Mouse (Mus musculus): ENCODE results near the gene Mto1. TPM values are rescaled to one million over a fixed set of nuclear protein-coding genes. Genes with fewer than 3 reads are reported as not detected.

Mto1 gene
- polyA plus RNA-seq, 1 experiment from 2014 or later: 30.6 TPM

DNA sequence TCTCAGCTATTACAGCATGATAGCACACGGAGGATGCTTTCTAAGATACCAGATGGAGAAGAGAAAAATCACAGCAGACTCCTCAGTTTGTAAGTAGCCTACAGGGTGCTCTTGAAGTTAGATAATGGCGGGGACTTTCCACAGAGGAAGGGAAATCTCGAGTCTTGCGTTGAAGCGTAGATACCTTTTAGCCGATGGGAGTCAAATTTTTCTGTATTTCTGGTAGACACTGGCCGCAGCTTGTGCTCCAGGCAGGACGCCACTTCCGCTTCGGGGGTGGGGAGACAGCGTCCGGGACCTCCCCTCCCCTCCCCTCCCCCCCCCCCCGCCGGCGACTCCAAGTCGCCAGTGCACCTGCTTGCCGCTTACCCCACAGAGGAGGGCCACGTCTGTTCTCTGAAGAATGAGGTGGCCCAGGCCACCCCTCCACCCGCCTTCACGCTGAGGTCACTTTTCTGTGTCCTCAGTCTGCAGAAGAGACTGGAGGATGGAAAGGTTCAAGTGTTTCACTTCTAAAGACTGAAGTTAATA is 40.9 kb downstream of the Mto1 start, which contains the start of gene Eef1a1:
TSS of gene Eef1a1 (minus strand) at position 262 of the 531 bp plus-strand sequence.
- H3K27me3 ChIP-seq (ENCODE audit: control insufficient read depth, insufficient read depth, low read length): no peaks in the 10 kb centered on the region
- H3K4me3 ChIP-seq (ENCODE audit: low read depth, low read length): peak within 1 kb of the TSS; percentile 22
- no peak within 1 kb of the TSS; the same call in 1 of the 2 replicates for H3K27ac ChIP-seq (ENCODE audit: low read depth, low read length)
- H3K4me2 ChIP-seq (ENCODE audit: low read depth, low read length, severe bottlenecking): peak within 1 kb of the TSS; percentile 54
- DNase-seq (ENCODE audit: low spot score) (peak; percentile 68), ATAC-seq (replicated peaks; ENCODE audit: low FRiP score) (peak; percentile 75)
- WGBS: 3% methylated on average over 16 of the region's 20 CpGs
- no peaks in the 10 kb centered on the region for H3K9me3 ChIP-seq (ENCODE audit: control insufficient read depth, low read length)
- no peaks in the 10 kb centered on the region for H3K36me3 ChIP-seq (ENCODE audit: control insufficient read depth, insufficient read depth, low read length)
- no peaks in the 10 kb centered on the region for H3K4me1 ChIP-seq (replicated peaks; ENCODE audit: control insufficient read depth, insufficient read depth, low read length)
- peak within 1 kb of the TSS; percentile 56 for H3K9ac ChIP-seq (ENCODE audit: low read length)

DNA sequence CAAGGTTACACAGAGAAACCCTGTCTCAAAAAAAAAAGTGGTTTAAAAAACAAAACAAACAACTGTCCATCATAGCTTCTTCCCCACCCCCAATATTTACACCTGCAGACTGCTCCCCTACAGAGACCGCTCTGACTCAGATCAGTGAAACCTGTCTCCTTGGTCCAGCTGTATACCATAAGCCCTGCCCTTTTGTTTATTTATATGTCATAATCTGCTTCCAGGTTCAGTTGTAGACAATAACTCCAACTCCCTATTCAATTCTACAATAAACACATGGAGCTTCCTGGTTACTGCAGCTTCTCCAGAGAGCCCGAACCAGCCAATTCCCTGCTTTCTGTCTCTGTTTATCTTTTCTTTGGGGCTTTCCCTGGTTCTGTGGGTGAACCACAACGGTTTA is 43.2 kb downstream of the Mto1 start:
- Histone ChIP-seq H3K9me3 (ENCODE audit: control insufficient read depth, low read length) (no peaks in the 10 kb centered on the region), H3K4me2 (ENCODE audit: low read depth, low read length, severe bottlenecking) (no peak overlapping the region), H3K27me3 (ENCODE audit: control insufficient read depth, insufficient read depth, low read length) (no peaks in the 10 kb centered on the region), H3K9ac (ENCODE audit: low read length) (no peak overlapping the region), H3K4me1 (replicated peaks; ENCODE audit: control insufficient read depth, insufficient read depth, low read length) (no peaks in the 10 kb centered on the region), H3K4me3 (ENCODE audit: low read depth, low read length) (no peak overlapping the region), H3K27ac (ENCODE audit: low read depth, low read length) (no peak overlapping the region), H3K36me3 (ENCODE audit: control insufficient read depth, insufficient read depth, low read length) (no peaks in the 10 kb centered on the region)
- DNase-seq (ENCODE audit: low spot score): no peak
- ATAC-seq (replicated peaks; ENCODE audit: low FRiP score): no peak
- 90% methylated on average over 3 of the region's 3 CpGs for WGBS

DNA sequence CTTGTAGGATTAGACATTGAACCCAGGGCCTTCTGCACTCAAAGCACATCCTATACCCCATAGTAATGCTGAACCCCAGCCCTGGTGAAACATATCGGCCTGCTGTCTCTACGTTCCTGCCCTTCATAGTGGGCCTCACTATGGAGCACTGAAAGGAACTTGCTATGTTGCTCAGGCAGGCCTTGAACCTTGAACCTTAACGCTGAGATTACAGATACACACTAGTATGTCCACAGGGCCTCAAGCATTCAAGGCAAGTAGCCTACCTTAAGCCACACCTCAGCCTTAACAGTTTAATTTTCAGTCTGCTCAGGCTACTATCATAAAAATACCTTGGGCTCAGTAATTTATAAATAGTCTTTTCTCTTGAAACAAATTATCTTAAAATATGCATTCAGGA is 44.2 kb downstream of the Mto1 start:
- ATAC-seq (replicated peaks; ENCODE audit: low FRiP score) (no peak), DNase-seq (ENCODE audit: low spot score) (no peak)
- no peaks in the 10 kb centered on the region for H3K9me3 ChIP-seq (ENCODE audit: control insufficient read depth, low read length)
- WGBS: 90% methylated on average over 3 of the region's 3 CpGs
- no peaks in the 10 kb centered on the region for H3K36me3 ChIP-seq (ENCODE audit: control insufficient read depth, insufficient read depth, low read length)
- no peak overlapping the region for H3K9ac ChIP-seq (ENCODE audit: low read length)
- no peaks in the 10 kb centered on the region for H3K4me1 ChIP-seq (replicated peaks; ENCODE audit: control insufficient read depth, insufficient read depth, low read length)
- no peak overlapping the region for H3K27ac ChIP-seq (ENCODE audit: low read depth, low read length)
- no peak overlapping the region for H3K4me3 ChIP-seq (ENCODE audit: low read depth, low read length)
- no peaks in the 10 kb centered on the region for H3K27me3 ChIP-seq (ENCODE audit: control insufficient read depth, insufficient read depth, low read length)
- no peak overlapping the region for H3K4me2 ChIP-seq (ENCODE audit: low read depth, low read length, severe bottlenecking)

DNA sequence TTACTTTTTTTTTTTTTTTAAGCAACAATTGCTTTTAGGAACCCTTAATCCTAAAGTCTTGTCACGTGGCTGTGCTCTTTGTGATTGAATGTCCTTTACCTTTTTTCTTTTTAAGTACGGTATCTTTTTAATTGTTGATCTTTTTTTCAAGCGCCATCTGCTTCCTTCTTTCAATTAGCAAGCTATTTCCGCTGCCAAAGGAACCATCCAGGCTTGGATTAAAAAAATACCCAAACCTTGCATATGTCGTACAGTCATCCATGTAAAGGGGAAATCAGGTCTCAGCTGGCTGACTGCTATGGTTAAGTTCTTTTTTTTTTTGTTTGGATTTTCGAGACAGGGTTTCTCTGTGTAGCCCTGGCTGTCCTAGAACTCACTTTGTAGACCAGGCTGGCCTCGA is 45.2 kb downstream of the Mto1 start:
- Histone ChIP-seq H3K36me3 (ENCODE audit: control insufficient read depth, insufficient read depth, low read length) (no peaks in the 10 kb centered on the region), H3K9ac (ENCODE audit: low read length) (no peak overlapping the region), H3K4me2 (ENCODE audit: low read depth, low read length, severe bottlenecking) (no peak overlapping the region), H3K27ac (ENCODE audit: low read depth, low read length) (no peak overlapping the region), H3K27me3 (ENCODE audit: control insufficient read depth, insufficient read depth, low read length) (no peaks in the 10 kb centered on the region), H3K4me1 (replicated peaks; ENCODE audit: control insufficient read depth, insufficient read depth, low read length) (no peaks in the 10 kb centered on the region), H3K9me3 (ENCODE audit: control insufficient read depth, low read length) (no peaks in the 10 kb centered on the region), H3K4me3 (ENCODE audit: low read depth, low read length) (no peak overlapping the region)
- DNase-seq (ENCODE audit: low spot score): no peak
- 83% methylated on average over 7 of the region's 7 CpGs for WGBS
- ATAC-seq (replicated peaks; ENCODE audit: low FRiP score): no peak

DNA sequence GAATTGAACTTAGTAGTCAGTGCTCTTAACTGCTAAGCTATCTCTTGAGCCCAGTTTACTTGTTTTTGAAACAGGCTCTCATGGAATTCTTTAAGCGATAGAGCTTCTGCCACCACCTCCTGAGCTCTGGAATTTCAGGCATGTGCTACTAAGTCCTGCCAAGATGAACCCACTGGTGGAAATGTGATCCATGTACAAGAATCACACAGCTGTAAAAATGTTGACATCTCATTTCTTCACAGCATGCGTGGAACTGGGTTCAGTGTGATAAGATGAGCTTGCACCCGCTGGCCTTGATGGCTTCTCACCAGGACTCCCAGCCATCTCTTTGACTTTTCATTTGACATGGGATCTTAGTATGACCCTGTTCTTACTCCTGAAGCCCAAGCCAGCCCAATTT is 52.4 kb downstream of the Mto1 start:
- Histone ChIP-seq H3K27ac (ENCODE audit: low read depth, low read length) (no peak overlapping the region), H3K9me3 (ENCODE audit: control insufficient read depth, low read length) (no peaks in the 10 kb centered on the region), H3K27me3 (ENCODE audit: control insufficient read depth, insufficient read depth, low read length) (no peaks in the 10 kb centered on the region), H3K4me1 (replicated peaks; ENCODE audit: control insufficient read depth, insufficient read depth, low read length) (peaks cover 11% of the 10 kb centered on the region), H3K36me3 (ENCODE audit: control insufficient read depth, insufficient read depth, low read length) (no peaks in the 10 kb centered on the region), H3K9ac (ENCODE audit: low read length) (no peak overlapping the region), H3K4me2 (ENCODE audit: low read depth, low read length, severe bottlenecking) (no peak overlapping the region), H3K4me3 (ENCODE audit: low read depth, low read length) (no peak overlapping the region)
- WGBS: 76% methylated on average over 3 of the region's 3 CpGs
- no peak for ATAC-seq (replicated peaks; ENCODE audit: low FRiP score)
- DNase-seq (ENCODE audit: low spot score): no peak

DNA sequence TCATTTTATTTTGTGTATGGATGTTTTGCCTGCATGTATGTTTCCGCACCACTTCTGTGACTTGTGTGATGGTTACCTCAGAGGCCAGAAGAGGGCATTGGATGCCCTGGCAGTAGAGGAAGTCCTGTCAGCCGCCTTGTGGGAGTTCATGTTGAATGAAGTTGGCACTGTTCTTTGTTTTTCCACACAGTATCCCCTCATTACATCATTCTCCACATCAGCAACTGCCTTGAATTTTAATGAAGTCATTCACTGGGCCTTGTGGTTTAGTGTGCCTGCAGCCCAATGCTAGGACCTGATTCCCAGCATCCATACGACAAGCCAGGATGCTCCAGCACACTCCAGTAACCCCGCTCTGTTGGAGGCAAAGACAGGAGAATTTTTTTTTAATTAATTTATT is 53.3 kb downstream of the Mto1 start:
- Histone ChIP-seq H3K27me3 (ENCODE audit: control insufficient read depth, insufficient read depth, low read length) (no peaks in the 10 kb centered on the region), H3K4me2 (ENCODE audit: low read depth, low read length, severe bottlenecking) (no peak overlapping the region), H3K9me3 (ENCODE audit: control insufficient read depth, low read length) (no peaks in the 10 kb centered on the region), H3K9ac (ENCODE audit: low read length) (no peak overlapping the region), H3K4me3 (ENCODE audit: low read depth, low read length) (no peak overlapping the region), H3K36me3 (ENCODE audit: control insufficient read depth, insufficient read depth, low read length) (no peaks in the 10 kb centered on the region), H3K4me1 (replicated peaks; ENCODE audit: control insufficient read depth, insufficient read depth, low read length) (peaks cover 11% of the 10 kb centered on the region), H3K27ac (ENCODE audit: low read depth, low read length) (no peak overlapping the region)
- WGBS: 66% methylated on average over 4 of the region's 4 CpGs
- ATAC-seq (replicated peaks; ENCODE audit: low FRiP score) (peak; percentile 53), DNase-seq (ENCODE audit: low spot score) (no peak)

DNA sequence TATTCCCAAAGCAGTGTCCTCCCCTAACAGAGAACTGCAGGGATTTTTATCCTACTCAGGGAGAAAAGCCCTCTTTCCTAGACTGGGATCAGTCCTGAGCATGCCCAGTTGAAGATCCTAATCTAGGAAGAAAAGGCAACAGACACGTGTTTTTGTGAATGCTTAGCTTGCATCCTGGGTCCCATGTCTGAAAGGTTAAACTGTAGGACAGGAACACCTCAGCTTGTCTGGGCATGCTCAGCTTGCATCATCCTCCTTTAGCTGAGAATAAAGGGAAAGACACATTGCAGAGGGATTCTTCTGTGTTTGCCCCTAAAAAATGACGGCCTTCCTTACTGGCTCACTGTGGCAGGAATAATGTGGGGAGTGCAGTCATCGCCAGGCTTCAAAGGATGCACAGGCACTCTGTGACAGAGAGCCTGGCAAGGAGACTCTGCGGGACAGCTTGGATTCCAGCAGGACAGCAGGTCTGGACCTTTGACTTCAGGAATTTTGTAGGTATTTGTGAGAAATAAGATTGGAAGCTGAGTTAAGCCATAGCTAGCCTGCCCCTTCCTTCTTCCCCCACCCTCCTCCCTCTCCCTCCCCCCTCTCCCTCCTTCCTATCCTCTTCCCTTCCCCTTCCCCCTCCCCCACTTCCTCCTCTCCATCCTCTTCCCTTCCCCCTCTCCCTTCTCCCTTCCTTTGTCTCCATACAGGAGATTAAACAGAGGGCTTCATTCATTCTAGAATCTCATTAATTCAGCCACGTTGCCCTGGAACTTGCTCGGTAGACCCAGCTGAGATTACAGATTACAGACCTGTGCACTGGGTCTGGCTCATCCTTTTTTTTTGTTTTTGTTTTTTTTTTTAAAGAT is 55.4 kb downstream of the Mto1 start:
- no peaks in the 10 kb centered on the region for H3K27me3 ChIP-seq (ENCODE audit: control insufficient read depth, insufficient read depth, low read length)
- no peaks in the 10 kb centered on the region for H3K9me3 ChIP-seq (ENCODE audit: control insufficient read depth, low read length)

DNA sequence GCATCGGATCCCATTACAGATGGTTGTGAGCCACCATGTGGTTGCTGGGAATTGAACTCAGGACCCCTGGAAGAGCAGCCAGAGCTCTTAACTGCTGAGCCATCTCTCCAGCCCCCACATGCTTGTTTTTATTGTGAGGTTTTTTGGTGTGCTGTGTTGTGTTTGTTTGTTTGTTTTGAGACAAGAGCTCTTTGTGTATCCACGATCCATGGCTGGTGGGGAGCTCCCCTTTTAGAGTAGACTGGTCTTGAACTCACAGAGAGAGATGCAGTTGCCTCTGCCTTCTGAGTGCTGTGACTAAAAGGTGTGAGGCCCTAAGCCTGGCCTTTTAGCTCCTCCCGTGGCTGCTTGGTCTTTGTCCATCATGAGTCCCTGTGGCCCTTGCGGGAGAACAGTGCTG is 56.1 kb downstream of the Mto1 start:
- Histone ChIP-seq H3K4me3 (ENCODE audit: low read depth, low read length) (no peak overlapping the region), H3K9me3 (ENCODE audit: control insufficient read depth, low read length) (no peaks in the 10 kb centered on the region), H3K4me1 (replicated peaks; ENCODE audit: control insufficient read depth, insufficient read depth, low read length) (peaks cover 11% of the 10 kb centered on the region), H3K27ac (ENCODE audit: low read depth, low read length) (peak overlapping the region; percentile 43; the same call in 1 of the 2 replicates), H3K27me3 (ENCODE audit: control insufficient read depth, insufficient read depth, low read length) (no peaks in the 10 kb centered on the region), H3K4me2 (ENCODE audit: low read depth, low read length, severe bottlenecking) (no peak overlapping the region), H3K9ac (ENCODE audit: low read length) (no peak overlapping the region), H3K36me3 (ENCODE audit: control insufficient read depth, insufficient read depth, low read length) (no peaks in the 10 kb centered on the region)
- no peak for DNase-seq (ENCODE audit: low spot score)
- WGBS: 58% methylated on average over 4 of the region's 4 CpGs
- ATAC-seq (replicated peaks; ENCODE audit: low FRiP score): no peak

More for the DNA sequence above, 55.4 kb downstream of the Mto1 start:
- Histone ChIP-seq H3K27ac (ENCODE audit: low read depth, low read length) (peak overlapping the region; percentile 97), H3K9ac (ENCODE audit: low read length) (peak overlapping the region; percentile 50), H3K4me2 (ENCODE audit: low read depth, low read length, severe bottlenecking) (peak overlapping the region; percentile 24; the same call in 1 of the 2 replicates), H3K4me1 (replicated peaks; ENCODE audit: control insufficient read depth, insufficient read depth, low read length) (peaks cover 11% of the 10 kb centered on the region), H3K4me3 (ENCODE audit: low read depth, low read length) (no peak overlapping the region), H3K36me3 (ENCODE audit: control insufficient read depth, insufficient read depth, low read length) (no peaks in the 10 kb centered on the region)
- 2% methylated on average over 6 of the region's 6 CpGs for WGBS
- DNase-seq (ENCODE audit: low spot score) (peak; percentile 71), ATAC-seq (replicated peaks; ENCODE audit: low FRiP score) (peak; percentile 81)
